In the genomic region with DNA sequence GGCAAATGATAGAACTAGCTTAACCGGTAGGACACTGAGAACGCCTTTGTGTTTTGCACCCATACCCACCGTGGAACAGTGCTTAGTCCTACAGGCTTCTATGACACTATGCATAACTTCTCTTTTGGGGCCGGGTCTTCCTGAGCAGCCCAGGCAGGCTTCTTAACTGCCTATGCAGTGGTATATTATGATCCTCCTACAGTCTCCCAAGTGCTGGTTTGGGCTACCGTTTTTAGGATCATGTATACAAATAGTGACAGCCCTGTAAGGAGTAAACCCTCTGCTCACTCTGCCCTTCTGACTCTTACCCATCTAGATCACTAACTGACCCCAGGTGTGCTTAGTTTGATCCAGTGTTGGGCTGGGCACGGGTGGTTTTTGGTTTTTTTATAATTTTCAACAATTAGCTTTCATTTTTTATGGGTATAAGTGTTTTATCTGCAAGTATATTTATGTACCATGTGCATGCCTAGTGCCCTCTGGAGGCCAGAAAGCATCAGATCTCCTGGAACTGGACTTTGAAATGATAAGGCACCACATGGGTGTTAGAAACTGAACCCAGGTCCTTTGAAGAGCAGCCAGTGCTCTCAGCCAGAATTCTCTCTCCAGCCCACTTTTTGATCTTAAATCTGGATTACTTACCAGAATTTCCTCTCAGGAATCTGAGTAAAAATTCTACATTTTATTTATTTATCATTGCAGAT, we compare ENCODE assay signal across 15 mouse cellular contexts. TPM values are rescaled to one million over a fixed set of nuclear protein-coding genes. Genes with fewer than 3 reads are reported as not detected.
DNase-seq lines count a peak whose midpoint lies in the region; ATAC-seq and TF ChIP-seq lines count a peak whose summit lies in the region.
"Had no signal": no experiment of that assay in that cellular context is flagged by ENCODE, and none has a peak within 500 bp of the region (broad histone marks: within the 10 kb centered on the region; RNA-seq: fewer than 3 reads in every experiment).

No protein-coding gene starts in this region.

- no peaks in the 10 kb centered on the region for H3K9me3 ChIP-seq in heart, embryonic 10.5 days
- H3K9me3 ChIP-seq in liver, embryonic 11.5 days (ENCODE audit: control insufficient read depth, low read length): no peaks in the 10 kb centered on the region
- H3K9me3 ChIP-seq in liver, embryonic 12.5 days (replicated peaks): no peaks in the 10 kb centered on the region
- no peaks in the 10 kb centered on the region for H3K9me3 ChIP-seq in liver, embryonic 14.5 days (ENCODE audit: control insufficient read depth, low read length)
- H3K9me3 ChIP-seq: midbrain, embryonic 15.5 days; neural tube, embryonic 15.5 days had no signal

- no peak for TF ChIP-seq EP300 in liver, embryonic 14.5 days (IDR thresholded peaks at IDR 0.05; ENCODE audit: low read depth)

- no peak overlapping the region for H3K4me3 ChIP-seq in heart, embryonic 10.5 days
- no peak overlapping the region for H3K4me3 ChIP-seq in liver, embryonic 11.5 days (ENCODE audit: low read depth, low read length)
- no peak overlapping the region for H3K4me3 ChIP-seq in liver, embryonic 12.5 days
- no peak overlapping the region for H3K4me3 ChIP-seq in liver, embryonic 14.5 days (ENCODE audit: insufficient read depth in 1 of 2, low read depth in 2 of 2, low read length in 2 of 2)
- H3K4me3 ChIP-seq: erythroblast, embryonic 14.5 days; midbrain, embryonic 15.5 days; neural tube, embryonic 15.5 days had no signal

- H3K27me3 ChIP-seq in heart, embryonic 10.5 days (ENCODE audit: insufficient read depth, poor library complexity, severe bottlenecking): no peaks in the 10 kb centered on the region
- H3K27me3 ChIP-seq in liver, embryonic 11.5 days (replicated peaks; ENCODE audit: control insufficient read depth, insufficient read depth, low read length): no peaks in the 10 kb centered on the region
- no peaks in the 10 kb centered on the region for H3K27me3 ChIP-seq in liver, embryonic 12.5 days (replicated peaks)
- H3K27me3 ChIP-seq in liver, embryonic 14.5 days (ENCODE audit: control insufficient read depth, insufficient read depth, low read length): no peaks in the 10 kb centered on the region
- H3K27me3 ChIP-seq: midbrain, embryonic 15.5 days; neural tube, embryonic 15.5 days had no signal

- peak; percentile 47; the same call in 1 of the 2 replicates for TF ChIP-seq CTCF in liver, embryonic 14.5 days (IDR thresholded peaks at IDR 0.05; ENCODE audit: low read depth)

- H3K4me2 ChIP-seq in liver, embryonic 11.5 days: no peak overlapping the region
- H3K4me2 ChIP-seq in liver, embryonic 12.5 days: no peak overlapping the region
- H3K4me2 ChIP-seq in liver, embryonic 14.5 days (ENCODE audit: low read depth): no peak overlapping the region
- H3K4me2 ChIP-seq: hindbrain, embryonic 14.5 days; midbrain, embryonic 15.5 days; neural tube, embryonic 15.5 days had no signal

- H3K4me1 ChIP-seq in heart, embryonic 10.5 days: no peaks in the 10 kb centered on the region
- H3K4me1 ChIP-seq in liver, embryonic 11.5 days (replicated peaks; ENCODE audit: control insufficient read depth, insufficient read depth, low read length): 0 out of 2 replicates have a peak, but pooled peaks cover 2% of the 10 kb centered on the region
- 0 out of 2 replicates have a peak, but pooled peaks cover 4% of the 10 kb centered on the region for H3K4me1 ChIP-seq in liver, embryonic 12.5 days
- H3K4me1 ChIP-seq in liver, embryonic 14.5 days (replicated peaks; ENCODE audit: control insufficient read depth in 2 of 2, insufficient read depth in 2 of 2, low read length in 1 of 2): no peaks in the 10 kb centered on the region; a peak in 1 of 4 replicates
- H3K4me1 ChIP-seq: midbrain, embryonic 15.5 days; neural tube, embryonic 15.5 days had no signal

- 0 out of 2 replicates have a peak, but pooled peaks have one; percentile 51 for ATAC-seq in liver, embryonic 11.5 days (replicated peaks; ENCODE audit: low FRiP score)
- ATAC-seq in liver, embryonic 12.5 days: no peak
- ATAC-seq in liver, embryonic 14.5 days (ENCODE audit: insufficient read depth): peak; percentile 37; the same call in 1 of the 2 replicates
- ATAC-seq: midbrain, embryonic 15.5 days had no signal

- H3K9ac ChIP-seq in liver, embryonic 11.5 days (ENCODE audit: low read depth, low read length): no peak overlapping the region
- H3K9ac ChIP-seq in liver, embryonic 12.5 days: no peak overlapping the region
- H3K9ac ChIP-seq in liver, embryonic 14.5 days (replicated peaks): no peak overlapping the region
- H3K9ac ChIP-seq: hindbrain, embryonic 14.5 days; midbrain, embryonic 15.5 days; neural tube, embryonic 15.5 days had no signal

- H3K27ac ChIP-seq in heart, embryonic 10.5 days: no peak overlapping the region
- no peak overlapping the region for H3K27ac ChIP-seq in liver, embryonic 11.5 days (ENCODE audit: low read depth, low read length)
- H3K27ac ChIP-seq in liver, embryonic 12.5 days: no peak overlapping the region
- H3K27ac ChIP-seq in liver, embryonic 14.5 days: no peak overlapping the region
- H3K27ac ChIP-seq: hindbrain, embryonic 14.5 days; midbrain, embryonic 15.5 days; neural tube, embryonic 15.5 days had no signal

- 93% methylated on average over 6 of the region's 6 CpGs for WGBS in heart, embryonic 10.5 days
- WGBS in liver, embryonic 11.5 days: 90% methylated on average over 6 of the region's 6 CpGs
- WGBS in liver, embryonic 12.5 days (ENCODE audit: insufficient replicate concordance): 86% methylated on average over 6 of the region's 6 CpGs
- 74% methylated on average over 6 of the region's 6 CpGs for WGBS in liver, embryonic 14.5 days (ENCODE audit: insufficient replicate concordance)

- peak; percentile 72 for DNase-seq in heart, adult 11 months
- no peak for DNase-seq in heart, embryonic 10.5 days (ENCODE audit: low spot score)
- no peak for DNase-seq in liver, embryonic 11.5 days (ENCODE audit: low spot score)
- peak; percentile 26 for DNase-seq in A20 (ENCODE audit: low read depth, low spot score)
- DNase-seq in liver, embryonic 14.5 days (ENCODE audit: low read depth in 3 of 3, low spot score in 3 of 3): no peak
- no peak for DNase-seq in cerebellum, postnatal 4 days (ENCODE audit: low spot score in 2 of 2)
- DNase-seq in frontal cortex, adult 2 months (ENCODE audit: extremely low spot score in 1 of 2, low spot score in 1 of 2): no peak
- DNase-seq: adrenal gland, postnatal 25 days; embryo, embryonic 11 days; lung, adult 18-20 months had no signal

- peaks cover 51% of the 10 kb centered on the region for H3K36me3 ChIP-seq in heart, embryonic 10.5 days
- peaks cover 16% of the 10 kb centered on the region for H3K36me3 ChIP-seq in liver, embryonic 11.5 days (ENCODE audit: control insufficient read depth, insufficient read depth, low read length)
- H3K36me3 ChIP-seq in liver, embryonic 12.5 days: peaks cover 68% of the 10 kb centered on the region
- H3K36me3 ChIP-seq in liver, embryonic 14.5 days (replicated peaks; ENCODE audit: control insufficient read depth, insufficient read depth, low read depth): peaks cover 8% of the 10 kb centered on the region
- H3K36me3 ChIP-seq: midbrain, embryonic 15.5 days had no signal

RNA-seq across cellular contexts. Expression of gene Gm10638, which starts 24.6 kb away (rescaled TPM):
- 2.9 and 4.8 TPM in 2 replicates for polyA plus RNA-seq in heart, embryonic 10.5 days (2016; fragmentation: Nextera tagmentation; extraction: Ambion mirVana)
- polyA plus RNA-seq in liver, embryonic 11.5 days (2014; fragmentation: Nextera tagmentation; extraction: Ambion mirVana): 1.1 and 1.4 TPM in 2 replicates
- 1.8 and 2.8 TPM in 2 replicates for polyA plus RNA-seq in liver, embryonic 12.5 days (2016; fragmentation: Nextera tagmentation; extraction: Ambion mirVana)
- polyA plus RNA-seq in liver, embryonic 14.5 days (2012; rRNA removed): 0.27 and 0.33 TPM in 2 replicates
- polyA plus RNA-seq in liver, embryonic 14.5 days (2014; fragmentation: Nextera tagmentation; extraction: Ambion mirVana): 1.1 and 1.5 TPM in 2 replicates
- polyA plus RNA-seq in frontal cortex, adult 2 months (2012; rRNA removed): 2.7 and 3.1 TPM in 2 replicates

RNA-seq across cellular contexts. Expression of gene Siah1a, which starts 24.8 kb away (rescaled TPM):
- polyA plus RNA-seq in heart, embryonic 10.5 days (2016; fragmentation: Nextera tagmentation; extraction: Ambion mirVana): 29.6 and 39.9 TPM in 2 replicates
- 26.7 and 28.0 TPM in 2 replicates for polyA plus RNA-seq in liver, embryonic 11.5 days (2014; fragmentation: Nextera tagmentation; extraction: Ambion mirVana)
- polyA plus RNA-seq in liver, embryonic 12.5 days (2016; fragmentation: Nextera tagmentation; extraction: Ambion mirVana): 20.3 and 21.3 TPM in 2 replicates
- 8.7 and 9.5 TPM in 2 replicates for polyA plus RNA-seq in liver, embryonic 14.5 days (2012; rRNA removed)
- polyA plus RNA-seq in liver, embryonic 14.5 days (2014; fragmentation: Nextera tagmentation; extraction: Ambion mirVana): 14.0 and 16.0 TPM in 2 replicates
- polyA plus RNA-seq in frontal cortex, adult 2 months (2012; rRNA removed): 34.8 and 35.3 TPM in 2 replicates

Comparison
In these comparisons a context has a peak if more than half of its experiments do, and no peak if none do; other contexts are left out.
1. DNase-seq: peak in heart, adult 11 months (single experiment) and A20 (single experiment); none in heart, embryonic 10.5 days (single experiment), liver, embryonic 11.5 days (single experiment), liver, embryonic 14.5 days (0 of 3), cerebellum, postnatal 4 days (0 of 2) and frontal cortex, adult 2 months (0 of 2).